Mouse (Mus musculus): ENCODE measurements around the gene Acox3.

Acox3 gene

GRCm38 (mm10) chr5:35648230-35648629 is 65.4 kb downstream of the Acox3 start:
- DNase-seq (ENCODE audit: low read depth), result no peak

DNA sequence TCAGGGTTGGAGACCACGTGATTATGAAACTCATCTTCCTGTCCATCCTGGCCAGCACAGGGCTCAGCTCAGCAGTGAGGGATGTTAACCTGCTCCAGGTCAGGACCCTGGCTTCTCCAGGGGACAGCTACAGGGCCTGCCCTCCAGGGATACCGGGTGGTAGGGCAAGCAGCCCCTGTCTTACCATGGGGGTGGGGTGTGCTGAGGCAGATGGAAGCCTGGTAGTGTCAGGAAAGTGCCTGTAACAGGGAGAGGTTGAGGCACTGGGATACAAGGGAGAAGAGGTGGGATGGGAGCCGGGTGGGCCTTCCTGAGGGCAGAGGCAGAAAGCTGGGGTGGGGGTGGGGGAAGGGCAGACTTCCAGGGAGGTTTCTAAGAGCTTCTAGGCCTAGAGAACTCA is 69.5 kb downstream of the Acox3 start:
- DNase-seq (ENCODE audit: low read depth), result no peak

GRCm38 (mm10) chr5:35652872-35653271 is 70.0 kb downstream of the Acox3 start:
- no peak for DNase-seq (ENCODE audit: low read depth)

GRCm38 (mm10) chr5:35653743-35654395 is 71.0 kb downstream of the Acox3 start:
- DNase-seq (ENCODE audit: low read depth), result no peak

GRCm38 (mm10) chr5:35655753-35656485 is 73.1 kb downstream of the Acox3 start:
- DNase-seq (ENCODE audit: low read depth), result no peak

- DNase-seq (ENCODE audit: low read depth), result no peak
Observed at GRCm38 (mm10) chr5:35659503-35659902, 76.7 kb downstream of the Acox3 start.

DNA sequence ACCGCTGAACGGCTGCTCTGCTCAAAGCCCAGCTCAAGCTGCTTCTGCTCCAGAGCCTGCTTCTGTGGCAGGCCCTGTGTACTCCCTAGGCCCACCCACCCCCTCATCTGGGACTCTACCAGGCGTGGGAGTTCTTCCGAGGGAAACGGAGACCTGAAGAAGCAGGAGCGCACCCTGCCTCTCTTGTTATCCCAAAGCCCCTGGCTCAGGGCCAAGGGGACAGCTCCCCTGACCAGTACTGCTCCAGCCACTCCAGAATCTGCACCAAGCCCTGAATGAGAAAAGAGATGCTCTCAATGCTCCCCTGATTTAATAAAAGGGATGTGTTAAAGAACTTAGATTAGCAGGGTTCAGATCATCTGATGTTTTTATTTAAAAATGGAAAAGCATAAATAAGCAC is 78.4 kb downstream of the Acox3 start:
- no peak for DNase-seq (ENCODE audit: low read depth)

- DNase-seq (ENCODE audit: low read depth), result no peak
Observed at GRCm38 (mm10) chr5:35662021-35662545, 79.2 kb downstream of the Acox3 start.
